Mouse (Mus musculus) bone marrow macrophage, adult 2 months (primary cell): ENCODE measurements at regions not wholly inside any gene's neighbourhood (a gene's known extent, or its start where the extent isn't known, plus 50 kb on each side); places are given as distances from the start of the nearest gene placed in this dataset.

Experiments used
- CTCF ChIP-seq: IDR thresholded peaks from 2 replicates; pipeline ENCODE4 v1.5.1; 2012; ENCODE audit warnings: low read depth, mild to moderate bottlenecking, low read length, moderate library complexity
- POLR2A ChIP-seq: IDR thresholded peaks from 2 replicates; pipeline ENCODE4 v1.6.1; 2012; ENCODE audit warnings: mild to moderate bottlenecking, low read depth, low read length, borderline replicate concordance

DNA sequence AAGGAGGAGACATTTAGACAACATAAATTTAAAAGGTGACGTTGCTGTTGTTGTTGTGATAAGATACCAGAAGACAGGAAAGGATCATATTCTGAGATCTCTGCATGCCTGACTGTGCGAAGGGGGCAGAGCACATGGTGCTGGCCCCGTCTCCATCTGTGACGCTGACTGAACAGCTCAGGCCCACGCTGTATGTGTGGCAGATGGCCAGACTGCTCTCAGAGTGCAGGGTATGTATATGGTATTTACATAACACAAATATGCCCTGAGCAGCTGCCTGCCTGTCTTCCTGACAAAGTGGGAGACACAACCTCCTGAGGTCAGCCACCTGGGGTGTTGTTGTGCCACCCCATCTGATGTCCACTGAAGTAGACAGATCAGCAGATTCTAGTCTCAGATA, 620.5 kb downstream of the Pard3 start:
- no peak for TF ChIP-seq CTCF
- TF ChIP-seq POLR2A = no peak
